Mouse (Mus musculus) limb, embryonic 14.5 days (tissue): ENCODE measurements around the gene Clec12a. TPM values are rescaled to one million over a fixed set of nuclear protein-coding genes. Genes with fewer than 3 reads are reported as not detected.
A peak's percentile ranks its signal among the peaks of the same experiment; 100 is the strongest.

ENCODE experiments used
- ATAC-seq: fragments of 200-750 bp; cut with Nextera tagmentation; 2 replicates; pipeline ENCODE4 v1.8.0; 2017; ENCODE audit warnings: low read depth, moderate number of reproducible peaks, moderate TSS enrichment; ENCODE audit not compliant: low FRiP score
- DNase-seq: peaks from one replicate; pipeline ENCODE4 v3.0.0-alpha.2; 2015; ENCODE audit warnings: low spot score
- H3K27ac ChIP-seq: fragments of 300-500 bp; sonication (generic); replicated peaks from 2 replicates; pipeline ENCODE4 v1.5.1; 2014; ENCODE audit warnings: low read depth, mild to moderate bottlenecking, low read length, moderate library complexity, mixed read lengths
- H3K27me3 ChIP-seq: fragments of 300-500 bp; sonication (generic); 2 replicates; pipeline ENCODE4 v1.6.1; 2014; ENCODE audit warnings: low read length, mixed read lengths; ENCODE audit not compliant: control insufficient read depth, insufficient read depth
- H3K36me3 ChIP-seq: fragments of 300-500 bp; sonication (generic); 2 replicates; pipeline ENCODE4 v1.6.1; 2014; ENCODE audit warnings: mild to moderate bottlenecking, low read length, moderate library complexity, mixed read lengths; ENCODE audit not compliant: control insufficient read depth, insufficient read depth
- H3K4me1 ChIP-seq: fragments of 300-500 bp; sonication (generic); 2 replicates; pipeline ENCODE4 v1.6.1; 2014; ENCODE audit warnings: antibody characterized with exemption, low read length, mixed read lengths; ENCODE audit not compliant: control insufficient read depth, insufficient read depth
- H3K4me2 ChIP-seq: fragments of 300-500 bp; sonication (generic); replicated peaks from 2 replicates; pipeline ENCODE4 v1.6.1; 2014; ENCODE audit warnings: low read depth, mild to moderate bottlenecking, low read length, moderate library complexity; ENCODE audit not compliant: severe bottlenecking
- H3K4me3 ChIP-seq: fragments of 300-500 bp; sonication (generic); replicated peaks from 2 replicates; pipeline ENCODE4 v1.5.1; 2014; ENCODE audit warnings: low read length
- H3K9ac ChIP-seq: fragments of 300-500 bp; sonication (generic); 2 replicates; pipeline ENCODE4 v1.6.1; 2014; ENCODE audit warnings: mild to moderate bottlenecking, low read depth, low read length, moderate library complexity; ENCODE audit not compliant: severe bottlenecking
- H3K9me3 ChIP-seq: fragments of 300-500 bp; sonication (generic); 2 replicates; pipeline ENCODE4 v1.6.1; 2016; ENCODE audit warnings: low read length; ENCODE audit not compliant: control insufficient read depth
- POLR2A ChIP-seq: fragments of 200-500 bp; IDR thresholded peaks from 2 replicates; pipeline ENCODE4 v1.8.0; 2012; ENCODE audit warnings: inconsistent platforms, mild to moderate bottlenecking, moderate library complexity, borderline replicate concordance; ENCODE audit not compliant: insufficient read depth, insufficient read length; ENCODE audit errors: extremely low read depth
- WGBS: fragments of 180-500 bp; shearing (Covaris S2); extraction: QIAGEN DNeasy Blood & Tissue Kit; methylation state at CpG from one replicate; pipeline ENCODE4 v1.1.7; 2014; 5-methylcytosine and 5-hydroxymethylcytosine counted together
- polyA plus RNA-seq, 2 experiments: library from polyadenylated mRNA; depleted of rRNA in 1 of 2; stranded (reverse) in 1 of 2; unstranded in 1 of 2; fragments of >200 nt; fragmentation: Nextera tagmentation in 1 of 2; extraction: Ambion mirVana in 1 of 2; gene quantifications; 2 replicates each; pipeline versions ENCODE4 v1.2.1 to v1.2.3; 2012 to 2014

The Clec12a gene
- polyA plus RNA-seq, 2 experiments: 1.1 to 1.5 TPM

DNA sequence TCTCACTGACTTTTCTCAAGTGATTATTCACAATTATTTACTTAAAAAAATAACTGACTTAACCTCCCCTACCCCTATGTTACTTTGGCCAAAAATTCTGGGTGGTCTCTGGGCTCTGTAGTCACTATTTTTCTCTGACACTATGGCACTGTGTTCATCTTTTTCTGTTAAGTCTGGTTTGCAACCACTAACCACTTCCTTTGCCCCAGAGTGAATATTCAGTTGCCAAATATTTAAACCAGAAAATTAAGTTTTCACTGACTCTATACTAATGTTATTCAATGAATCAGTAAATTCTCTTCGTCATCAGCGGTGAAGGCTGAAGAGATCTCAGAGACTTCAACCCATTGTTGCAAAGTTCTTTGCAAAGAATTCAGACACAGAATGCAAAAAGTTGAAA, 13.3 kb downstream of the Clec12a start:
- ATAC-seq (no peak), DNase-seq (no peak)
- Histone ChIP-seq H3K4me3 (no peak overlapping the region), H3K36me3 (no peaks in the 10 kb centered on the region), H3K27ac (no peak overlapping the region), H3K9ac (no peak overlapping the region), H3K4me2 (no peak overlapping the region), H3K9me3 (no peaks in the 10 kb centered on the region), H3K27me3 (no peaks in the 10 kb centered on the region), H3K4me1 (no peaks in the 10 kb centered on the region)
- no peak for TF ChIP-seq POLR2A
- WGBS: 95% methylated on average over 2 of the region's 2 CpGs

DNA sequence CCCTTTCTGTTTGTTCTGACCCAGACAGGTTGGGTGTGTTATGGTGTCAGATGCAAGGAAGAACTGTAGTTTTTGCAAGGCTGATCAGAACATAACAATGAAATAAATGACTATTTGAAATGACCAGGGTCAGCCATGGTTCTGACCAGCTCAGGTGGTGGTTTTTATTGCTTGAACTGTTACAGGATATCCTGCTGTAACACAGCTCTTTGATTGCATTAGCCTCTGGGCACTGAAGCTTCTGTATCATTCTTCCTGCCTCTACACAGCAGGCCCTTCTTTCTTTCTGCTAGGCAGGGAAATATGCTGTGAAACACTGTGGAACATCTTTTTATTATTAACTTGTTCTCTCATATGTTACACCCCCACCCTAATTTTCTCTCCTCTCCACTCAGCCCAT, 13.9 kb downstream of the Clec12a start:
- no peak for TF ChIP-seq POLR2A
- no peak for DNase-seq
- Histone ChIP-seq H3K27me3 (no peaks in the 10 kb centered on the region), H3K4me1 (no peaks in the 10 kb centered on the region), H3K4me2 (no peak overlapping the region), H3K36me3 (no peaks in the 10 kb centered on the region), H3K9me3 (no peaks in the 10 kb centered on the region), H3K4me3 (no peak overlapping the region), H3K9ac (no peak overlapping the region), H3K27ac (no peak overlapping the region)
- ATAC-seq: no peak

DNA sequence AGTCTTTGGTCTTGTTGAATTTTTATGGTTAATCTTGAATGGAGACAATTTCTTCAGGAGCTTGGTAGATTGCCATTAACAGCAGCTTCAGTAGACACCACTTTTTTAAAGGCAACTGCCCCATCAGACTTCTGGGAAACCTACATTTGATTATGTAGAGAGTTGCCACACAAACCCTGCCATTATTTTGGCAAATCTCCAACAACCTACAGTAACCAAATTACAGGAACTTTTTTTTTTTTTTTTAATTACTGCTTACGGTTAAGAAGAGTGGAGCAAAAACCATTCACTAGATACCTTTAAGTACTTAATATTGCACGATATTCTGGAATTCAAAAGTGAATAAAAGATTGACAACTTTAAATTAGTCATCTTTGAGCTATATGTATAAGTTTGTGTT, 17.0 kb downstream of the Clec12a start:
- no peak overlapping the region for H3K4me3 ChIP-seq
- no peak overlapping the region for H3K4me2 ChIP-seq
- ATAC-seq (no peak), DNase-seq (no peak)
- no peak overlapping the region for H3K9ac ChIP-seq
- H3K4me1 ChIP-seq: no peaks in the 10 kb centered on the region
- WGBS: 82% methylated on average over 2 of the region's 2 CpGs
- no peak for TF ChIP-seq POLR2A
- H3K9me3 ChIP-seq: no peaks in the 10 kb centered on the region
- no peaks in the 10 kb centered on the region for H3K27me3 ChIP-seq
- no peaks in the 10 kb centered on the region for H3K36me3 ChIP-seq
- no peak overlapping the region for H3K27ac ChIP-seq

DNA sequence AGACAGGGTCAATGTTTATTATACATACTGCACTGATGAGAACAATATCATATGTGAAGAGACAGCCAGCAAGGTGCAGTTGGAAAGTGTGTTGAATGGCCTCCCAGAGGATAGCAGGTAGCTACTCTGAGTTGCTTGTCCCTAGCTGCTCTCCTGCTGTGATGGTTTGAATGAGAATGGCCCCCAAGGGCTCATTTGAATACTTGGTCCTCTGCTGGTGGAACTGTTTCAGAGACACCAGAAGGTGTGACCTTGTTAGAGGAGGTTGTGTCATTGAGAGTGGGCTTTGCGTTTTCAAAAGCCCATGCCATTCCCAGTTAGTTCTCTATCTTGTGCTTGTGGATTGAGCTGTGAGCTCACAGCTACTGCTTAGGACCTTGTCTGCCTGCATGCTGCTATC, 21.5 kb downstream of the Clec12a start:
- H3K9ac ChIP-seq: no peak overlapping the region
- H3K27me3 ChIP-seq: no peaks in the 10 kb centered on the region
- H3K4me3 ChIP-seq: no peak overlapping the region
- H3K27ac ChIP-seq: no peak overlapping the region
- DNase-seq: no peak
- 18% methylated on average over 1 of the region's 1 CpGs for WGBS
- H3K4me2 ChIP-seq: no peak overlapping the region
- no peaks in the 10 kb centered on the region for H3K4me1 ChIP-seq
- no peaks in the 10 kb centered on the region for H3K9me3 ChIP-seq
- no peaks in the 10 kb centered on the region for H3K36me3 ChIP-seq
- no peak for TF ChIP-seq POLR2A
- ATAC-seq: no peak

DNA sequence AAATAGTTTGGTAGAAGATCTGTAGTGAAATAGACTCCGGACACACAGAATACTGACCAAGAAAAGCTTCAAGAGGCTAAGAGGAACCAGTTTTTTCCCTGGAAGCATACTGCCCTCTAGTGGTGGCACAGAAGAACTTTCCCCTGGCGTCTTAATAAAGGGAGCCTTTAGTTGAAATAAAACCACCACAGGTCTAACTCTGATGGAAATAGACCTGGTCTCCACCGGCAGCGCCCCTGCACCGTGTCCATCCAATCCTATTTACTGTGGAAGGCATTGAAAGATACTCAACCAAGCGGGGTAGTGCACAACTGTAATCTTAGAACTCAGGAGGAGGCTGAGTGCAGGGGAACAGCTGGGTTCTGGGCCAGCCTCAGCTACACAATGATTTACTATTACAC, 23.5 kb downstream of the Clec12a start:
- no peak for TF ChIP-seq POLR2A
- H3K4me2 ChIP-seq: no peak overlapping the region
- H3K4me1 ChIP-seq: no peaks in the 10 kb centered on the region
- 13% methylated on average over 6 of the region's 6 CpGs for WGBS
- ATAC-seq (peak; percentile 65; the same call in 1 of the 2 replicates), DNase-seq (peak; percentile 84)
- H3K36me3 ChIP-seq: no peaks in the 10 kb centered on the region
- no peak overlapping the region for H3K9ac ChIP-seq
- no peak overlapping the region for H3K4me3 ChIP-seq
- no peaks in the 10 kb centered on the region for H3K9me3 ChIP-seq
- no peak overlapping the region for H3K27ac ChIP-seq
- H3K27me3 ChIP-seq: no peaks in the 10 kb centered on the region
